Mouse (Mus musculus) MEL (cell line): ENCODE data around the gene Nol12. TPM values are rescaled to one million over a fixed set of nuclear protein-coding genes. Genes with fewer than 3 reads are reported as not detected.

Experiments used
- DNase-seq: peaks from one replicate; pipeline ENCODE4 v3.0.0; 2011; ENCODE audit warnings: low read depth, low spot score
- H3K27ac ChIP-seq: 2 replicates; pipeline ENCODE4 v1.5.1; 2012; ENCODE audit warnings: low read depth, mild to moderate bottlenecking, control low read depth, low read length, moderate library complexity; ENCODE audit not compliant: control insufficient read depth
- H3K27me3 ChIP-seq, 2 experiments: fragments of 150-350 bp in 1 of 2; sonication (generic) in 1 of 2; 2 replicates each; pipeline ENCODE4 v1.6.1; 2012; ENCODE audit warnings: low read length in 2 of 2, mild to moderate bottlenecking in 2 of 2, improper control_type of control experiment in 1 of 2, moderate library complexity in 1 of 2; ENCODE audit not compliant: insufficient read depth in 2 of 2, control insufficient read depth in 1 of 2
- H3K36me3 ChIP-seq, 2 experiments: 2 replicates each; pipeline ENCODE4 v1.6.1; 2012 to 2014; ENCODE audit warnings: low read length in 2 of 2, improper control_type of control experiment in 1 of 2, inconsistent platforms in 1 of 2, mild to moderate bottlenecking in 1 of 2; ENCODE audit not compliant: insufficient read depth in 2 of 2, control insufficient read depth in 1 of 2
- H3K4me1 ChIP-seq, 2 experiments: fragments of 150-350 bp in 1 of 2; sonication (generic) in 1 of 2; 2 replicates each; pipeline ENCODE4 v1.6.1; 2012; ENCODE audit warnings: low read length in 2 of 2, improper control_type of control experiment in 1 of 2, mild to moderate bottlenecking in 1 of 2; ENCODE audit not compliant: insufficient read depth in 2 of 2, control insufficient read depth in 1 of 2
- H3K4me3 ChIP-seq, 2 experiments: fragments of 150-350 bp in 1 of 2; sonication (generic) in 1 of 2; 2 replicates each; pipeline ENCODE4 v1.5.1; 2012; ENCODE audit warnings: low read depth in 2 of 2, low read length in 2 of 2, mild to moderate bottlenecking in 2 of 2, moderate library complexity in 2 of 2, control low read depth in 1 of 2, improper control_type of control experiment in 1 of 2; ENCODE audit not compliant: control insufficient read depth in 1 of 2, insufficient read depth in 1 of 2
- H3K79me2 ChIP-seq: 2 replicates; pipeline ENCODE4 v1.6.1; 2012; ENCODE audit warnings: mild to moderate bottlenecking, low read length, moderate library complexity; ENCODE audit not compliant: control insufficient read depth, poor library complexity, insufficient read depth
- H3K9ac ChIP-seq: 2 replicates; pipeline ENCODE4 v1.6.1; 2012; ENCODE audit warnings: low read depth, mild to moderate bottlenecking, control low read depth, low read length, moderate library complexity; ENCODE audit not compliant: control insufficient read depth, poor library complexity, severe bottlenecking
- H3K9me3 ChIP-seq: fragments of 150-350 bp; sonication (generic); replicated peaks from 2 replicates; pipeline ENCODE4 v1.6.1; 2012; ENCODE audit warnings: mild to moderate bottlenecking, low read length, improper control_type of control experiment, moderate library complexity; ENCODE audit not compliant: insufficient read depth
- BHLHE40 ChIP-seq: IDR thresholded peaks from 2 replicates; pipeline ENCODE4 v1.6.1; 2012; ENCODE audit warnings: low read depth, mild to moderate bottlenecking, inconsistent platforms, low read length, improper control_type of control experiment, borderline replicate concordance
- CHD1 ChIP-seq: IDR thresholded peaks from 2 replicates; pipeline ENCODE4 v1.6.1; 2012; ENCODE audit warnings: low read depth, mild to moderate bottlenecking, inconsistent platforms, low read length, improper control_type of control experiment
- CHD2 ChIP-seq: IDR thresholded peaks from 2 replicates; pipeline ENCODE4 v1.6.1; 2011; ENCODE audit warnings: low read length, improper control_type of control experiment
- E2F4 ChIP-seq: IDR thresholded peaks from 2 replicates; pipeline ENCODE4 v1.6.1; 2011; ENCODE audit warnings: low read depth, low read length, improper control_type of control experiment, borderline replicate concordance
- ELF1 ChIP-seq: IDR thresholded peaks from 2 replicates; pipeline ENCODE4 v1.6.1; 2014; ENCODE audit warnings: low read depth, mild to moderate bottlenecking, inconsistent platforms, low read length, improper control_type of control experiment, moderate library complexity
- ETS1 ChIP-seq: IDR thresholded peaks from 2 replicates; pipeline ENCODE4 v1.6.1; 2012; ENCODE audit warnings: low read depth, mild to moderate bottlenecking, inconsistent platforms, low read length, improper control_type of control experiment, moderate library complexity
- GABPA ChIP-seq: IDR thresholded peaks from 2 replicates; pipeline ENCODE4 v1.6.1; 2012; ENCODE audit warnings: low read depth, mild to moderate bottlenecking, inconsistent platforms, low read length, improper control_type of control experiment, moderate library complexity
- GATA1 ChIP-seq: IDR thresholded peaks from 2 replicates; pipeline ENCODE4 v1.6.1; 2011; ENCODE audit warnings: low read depth, low read length, improper control_type of control experiment
- HCFC1 ChIP-seq: IDR thresholded peaks from 2 replicates; pipeline ENCODE4 v1.6.1; 2012; ENCODE audit warnings: low read depth, mild to moderate bottlenecking, inconsistent platforms, low read length, improper control_type of control experiment, moderate library complexity
- MAX ChIP-seq: IDR thresholded peaks from 2 replicates; pipeline ENCODE4 v1.6.1; 2011; ENCODE audit warnings: low read length, improper control_type of control experiment
- MAZ ChIP-seq: IDR thresholded peaks from 2 replicates; pipeline ENCODE4 v1.6.1; 2012; ENCODE audit warnings: low read depth, mild to moderate bottlenecking, inconsistent platforms, low read length, improper control_type of control experiment
- MXI1 ChIP-seq: IDR thresholded peaks from 2 replicates; pipeline ENCODE4 v1.6.1; 2011; ENCODE audit warnings: mild to moderate bottlenecking, low read depth, low read length, improper control_type of control experiment
- MYB ChIP-seq: IDR thresholded peaks from 2 replicates; pipeline ENCODE4 v1.6.1; 2011; ENCODE audit warnings: mild to moderate bottlenecking, low read depth, low read length, improper control_type of control experiment
- MYC ChIP-seq: IDR thresholded peaks from 2 replicates; pipeline ENCODE4 v1.6.1; 2011; ENCODE audit warnings: low read depth, mild to moderate bottlenecking, low read length, improper control_type of control experiment, moderate library complexity
- NELFE ChIP-seq: IDR thresholded peaks from 2 replicates; pipeline ENCODE4 v1.6.1; 2011; ENCODE audit warnings: low read depth, low read length, improper control_type of control experiment
- NRF1 ChIP-seq: IDR thresholded peaks from 2 replicates; pipeline ENCODE4 v1.6.1; 2014; ENCODE audit warnings: low read depth, mild to moderate bottlenecking, inconsistent platforms, low read length, improper control_type of control experiment, moderate library complexity; ENCODE audit not compliant: poor library complexity, insufficient read depth, severe bottlenecking
- POLR2AphosphoS5 ChIP-seq: IDR thresholded peaks from 2 replicates; pipeline ENCODE4 v1.6.1; 2012; ENCODE audit warnings: low read depth, borderline replicate concordance, mild to moderate bottlenecking, inconsistent platforms, low read length, moderate library complexity, mixed read lengths
- RAD21 ChIP-seq: IDR thresholded peaks from 2 replicates; pipeline ENCODE4 v1.6.1; 2011; ENCODE audit warnings: mild to moderate bottlenecking, low read depth, low read length, improper control_type of control experiment
- RCOR1 ChIP-seq: IDR thresholded peaks from 2 replicates; pipeline ENCODE4 v1.6.1; 2012; ENCODE audit warnings: low read depth, mild to moderate bottlenecking, inconsistent platforms, low read length, improper control_type of control experiment
- SIN3A ChIP-seq: IDR thresholded peaks from 2 replicates; pipeline ENCODE4 v1.6.1; 2012; ENCODE audit warnings: low read length, improper control_type of control experiment, inconsistent platforms
- SMC3 ChIP-seq: IDR thresholded peaks from 2 replicates; pipeline ENCODE4 v1.6.1; 2011; ENCODE audit warnings: low read depth, low read length, improper control_type of control experiment
- TAL1 ChIP-seq: IDR thresholded peaks from 2 replicates; pipeline ENCODE4 v1.6.1; 2012; ENCODE audit warnings: mild to moderate bottlenecking, inconsistent platforms, low read length, moderate library complexity, mixed read lengths
- TCF12 ChIP-seq: IDR thresholded peaks from 2 replicates; pipeline ENCODE4 v1.6.1; 2014; ENCODE audit warnings: low read depth, mild to moderate bottlenecking, inconsistent platforms, low read length, improper control_type of control experiment, moderate library complexity
- ZKSCAN1 ChIP-seq: IDR thresholded peaks from 2 replicates; pipeline ENCODE4 v1.6.1; 2012; ENCODE audit warnings: low read depth, mild to moderate bottlenecking, inconsistent platforms, low read length, improper control_type of control experiment, moderate library complexity
- ZNF384 ChIP-seq: IDR thresholded peaks from 2 replicates; pipeline ENCODE4 v1.6.1; 2012; ENCODE audit warnings: low read depth, mild to moderate bottlenecking, inconsistent platforms, low read length, improper control_type of control experiment
- polyA plus RNA-seq, 2 experiments: library from polyadenylated mRNA; stranded (reverse) in 1 of 2; unstranded in 1 of 2; fragments of >175 nt in 1 of 2; fragments of >200 nt in 1 of 2; gene quantifications; 2 replicates each; pipeline versions ENCODE4 v1.2.1 to v1.2.4; 2012; ENCODE audit warnings: low replicate concordance in 2 of 2, low read depth in 1 of 2; ENCODE audit not compliant: insufficient read length in 2 of 2, insufficient read depth in 1 of 2, missing spikeins in 1 of 2
- total RNA-seq: library from RNA; depleted of rRNA; stranded (reverse); fragments of 300-350 nt; gene quantifications from 2 replicates; pipeline ENCODE4 v1.2.3, GENCODE M21; 2012

Nol12 gene
- total and polyA plus RNA-seq, 3 experiments = 40.8 to 127 TPM; not detected in 1

DNA sequence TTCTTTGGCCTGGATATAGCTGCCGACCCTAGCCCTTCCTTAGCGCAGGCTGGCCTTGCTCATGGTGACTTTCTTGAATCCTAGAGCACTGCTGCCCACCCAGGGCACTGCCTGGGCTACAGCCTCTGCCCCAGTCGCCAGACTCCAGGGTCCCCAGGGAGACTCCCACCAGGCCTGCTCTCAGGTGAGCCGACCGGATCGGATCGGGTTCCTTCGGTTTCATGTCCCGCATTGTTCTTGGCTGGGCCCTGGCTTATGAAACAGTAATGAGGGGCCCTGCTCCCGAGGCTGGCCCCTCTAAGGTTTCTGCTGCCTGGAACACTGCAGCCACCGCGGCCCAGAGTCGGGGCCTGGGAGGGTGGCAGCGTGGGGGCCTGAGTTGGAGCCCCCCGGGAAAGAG lies 22.3 kb downstream of the Nol12 start:
- Histone ChIP-seq H3K79me2 (no peaks in the 10 kb centered on the region), H3K27ac (no peak overlapping the region), H3K4me1 (no peaks in the 10 kb centered on the region), H3K27me3 (no peaks in the 10 kb centered on the region), H3K9me3 (no peaks in the 10 kb centered on the region), H3K4me3 (no peak overlapping the region), H3K9ac (no peak overlapping the region), H3K36me3 (no peaks in the 10 kb centered on the region)
- DNase-seq = no peak
- TF ChIP-seq SMC3 = no peak
- no peak for TF ChIP-seq MYC
- no peak for TF ChIP-seq TCF12
- TF ChIP-seq MAZ = no peak
- TF ChIP-seq RAD21 = no peak
- TF ChIP-seq POLR2AphosphoS5 = no peak
- TF ChIP-seq GATA1 = no peak
- no peak for TF ChIP-seq CHD2
- TF ChIP-seq TAL1 = no peak
- no peak for TF ChIP-seq NELFE

DNA sequence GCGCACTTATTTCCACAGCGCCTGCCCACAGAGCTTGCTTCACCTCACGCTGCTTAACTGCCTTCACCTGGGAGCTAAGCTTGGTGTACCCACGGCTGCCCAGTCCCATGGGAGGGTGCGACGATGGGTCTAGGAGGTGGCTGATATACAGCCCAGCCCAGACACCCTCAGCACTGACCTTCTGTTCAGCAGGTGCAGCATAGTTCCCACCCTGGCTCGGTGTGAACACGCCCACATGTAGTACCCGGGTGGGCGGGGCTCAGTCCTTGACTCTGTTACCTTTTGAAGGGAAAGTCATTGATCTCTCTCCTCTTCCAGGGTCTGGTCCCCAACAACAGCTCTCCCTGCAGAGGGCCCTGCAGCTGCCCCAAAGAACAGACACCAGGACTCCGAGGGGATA lies 24.8 kb downstream of the Nol12 start:
- H3K9ac ChIP-seq = no peak overlapping the region
- TF ChIP-seq MAZ = no peak
- TF ChIP-seq GABPA = no peak
- TF ChIP-seq RAD21 = no peak
- no peak for TF ChIP-seq CHD1
- no peak for TF ChIP-seq BHLHE40
- no peak for TF ChIP-seq E2F4
- TF ChIP-seq HCFC1 = no peak
- no peak for TF ChIP-seq MAX
- TF ChIP-seq CHD2 = no peak
- no peaks in the 10 kb centered on the region for H3K36me3 ChIP-seq
- no peak overlapping the region for H3K4me3 ChIP-seq
- H3K79me2 ChIP-seq = no peaks in the 10 kb centered on the region
- H3K4me1 ChIP-seq = no peaks in the 10 kb centered on the region
- H3K9me3 ChIP-seq = no peaks in the 10 kb centered on the region
- H3K27me3 ChIP-seq = no peaks in the 10 kb centered on the region
- H3K27ac ChIP-seq = no peak overlapping the region
- DNase-seq = no peak

DNA sequence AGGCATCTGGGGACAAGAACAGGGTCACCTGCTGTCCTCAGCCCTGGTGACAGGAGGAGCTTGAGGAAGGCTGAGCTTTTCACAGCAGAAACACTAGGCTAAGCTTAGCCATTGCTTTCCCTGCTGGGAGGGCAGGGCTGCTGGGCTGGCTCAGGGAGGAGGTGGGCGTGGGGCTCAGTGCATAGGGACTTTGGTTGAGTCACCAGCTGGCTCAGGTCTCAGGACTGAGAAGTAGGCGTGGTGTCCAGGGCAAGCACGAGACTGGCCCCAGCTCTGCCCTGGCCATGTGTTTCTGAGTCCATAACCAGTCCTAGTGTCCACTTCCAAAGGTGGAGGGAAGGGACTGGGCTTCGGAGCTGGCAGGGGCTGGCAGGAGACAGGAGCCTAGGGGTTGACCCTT lies 25.4 kb downstream of the Nol12 start:
- Histone ChIP-seq H3K4me1 (no peaks in the 10 kb centered on the region), H3K36me3 (no peaks in the 10 kb centered on the region), H3K27me3 (no peaks in the 10 kb centered on the region), H3K9me3 (no peaks in the 10 kb centered on the region), H3K27ac (no peak overlapping the region), H3K9ac (no peak overlapping the region), H3K79me2 (no peaks in the 10 kb centered on the region), H3K4me3 (no peak overlapping the region)
- no peak for DNase-seq
- TF ChIP-seq NRF1 (no peak), ELF1 (no peak), TAL1 (no peak), SIN3A (no peak), ZKSCAN1 (no peak), SMC3 (no peak), BHLHE40 (no peak), MYC (no peak), MXI1 (no peak), MYB (no peak), ETS1 (no peak), RCOR1 (no peak), HCFC1 (no peak), ZNF384 (no peak)
